In genomic region chr15:83972206-83972605, GRCm38 (mm10) we compare ENCODE assay signal across 16 mouse cellular contexts.
A peak's percentile ranks its signal among the peaks of the same experiment; 100 is the strongest.
DNase-seq lines count a peak whose midpoint lies in the region; ATAC-seq and TF ChIP-seq lines count a peak whose summit lies in the region.
"Had no signal": no experiment of that assay in that cellular context is flagged by ENCODE, and none has a peak within 500 bp of the region (broad histone marks: within the 10 kb centered on the region; RNA-seq: fewer than 3 reads in every experiment).

No protein-coding gene starts in this region.

- DNase-seq in forebrain, embryonic 14.5 days (ENCODE audit: low spot score), result peak; percentile 58
- DNase-seq in forebrain, embryonic 10.5 days (ENCODE audit: extremely low spot score, low spot score), result no peak
- DNase-seq in brain, embryonic 14.5 days (ENCODE audit: low read depth), result peak; percentile 76
- DNase-seq in heart, embryonic 10.5 days (ENCODE audit: low spot score), result no peak
- DNase-seq: adrenal gland, adult 2 months; adrenal gland, postnatal 10 days; adrenal gland, postnatal 25 days; cerebellum, adult 11-12 months; cerebellum, adult 2 months; cerebellum, adult 9-10 months; cerebellum, postnatal 10 days; cerebellum, postnatal 25 days had no signal

- TF ChIP-seq CTCF in brain, embryonic 14.5 days (IDR thresholded peaks at IDR 0.05; ENCODE audit: borderline replicate concordance, extremely low read depth, insufficient read depth, insufficient read length), result no peak

- H3K4me2 ChIP-seq in forebrain, embryonic 14.5 days (ENCODE audit: low read length), result no peak overlapping the region
- H3K4me2 ChIP-seq in forebrain, embryonic 16.5 days (ENCODE audit: low read length), result no peak overlapping the region
- H3K4me2 ChIP-seq: embryonic facial prominence, embryonic 12.5 days had no signal

- H3K4me1 ChIP-seq in forebrain, embryonic 14.5 days (ENCODE audit: control insufficient read depth, insufficient read depth, low read length), result no peaks in the 10 kb centered on the region; the same call in 1 of the 2 replicates
- peaks cover 10% of the 10 kb centered on the region for H3K4me1 ChIP-seq in forebrain, embryonic 10.5 days
- H3K4me1 ChIP-seq in forebrain, embryonic 16.5 days (replicated peaks; ENCODE audit: control insufficient read depth, insufficient read depth, low read length), result peaks cover 12% of the 10 kb centered on the region
- peaks cover 9% of the 10 kb centered on the region; the same call in 1 of the 2 replicates for H3K4me1 ChIP-seq in heart, embryonic 10.5 days
- H3K4me1 ChIP-seq: embryonic facial prominence, embryonic 12.5 days had no signal

- ATAC-seq in forebrain, embryonic 14.5 days, result no peak
- peak; percentile 30; the same call in 1 of the 2 replicates for ATAC-seq in forebrain, embryonic 16.5 days
- ATAC-seq in frontal cortex, adult (ENCODE audit: low TSS enrichment), result no peak

- H3K9ac ChIP-seq in forebrain, embryonic 14.5 days (ENCODE audit: low read length), result no peak overlapping the region
- no peak overlapping the region for H3K9ac ChIP-seq in forebrain, embryonic 16.5 days (replicated peaks; ENCODE audit: low read depth, low read length)
- H3K9ac ChIP-seq: embryonic facial prominence, embryonic 12.5 days had no signal

- TF ChIP-seq POLR2A in brain, embryonic 14.5 days (IDR thresholded peaks at IDR 0.05; ENCODE audit: borderline replicate concordance, extremely low read depth, insufficient read depth, insufficient read length, poor library complexity, severe bottlenecking), result no peak

- no peak overlapping the region for H3K4me3 ChIP-seq in forebrain, embryonic 14.5 days (ENCODE audit: low read depth, low read length)
- no peak overlapping the region for H3K4me3 ChIP-seq in forebrain, embryonic 10.5 days
- H3K4me3 ChIP-seq in forebrain, embryonic 16.5 days (replicated peaks; ENCODE audit: low read length), result no peak overlapping the region
- H3K4me3 ChIP-seq in heart, embryonic 10.5 days, result no peak overlapping the region
- H3K4me3 ChIP-seq: embryonic facial prominence, embryonic 10.5 days; embryonic facial prominence, embryonic 12.5 days had no signal

- H3K36me3 ChIP-seq in forebrain, embryonic 14.5 days (ENCODE audit: control insufficient read depth, insufficient read depth, low read length), result no peaks in the 10 kb centered on the region
- no peaks in the 10 kb centered on the region for H3K36me3 ChIP-seq in forebrain, embryonic 10.5 days (replicated peaks)
- H3K36me3 ChIP-seq in forebrain, embryonic 16.5 days (ENCODE audit: control insufficient read depth, insufficient read depth), result no peaks in the 10 kb centered on the region
- no peaks in the 10 kb centered on the region for H3K36me3 ChIP-seq in heart, embryonic 10.5 days
- H3K36me3 ChIP-seq: embryonic facial prominence, embryonic 10.5 days; embryonic facial prominence, embryonic 12.5 days had no signal

- peak overlapping the region; percentile 48; the same call in 1 of the 2 replicates for H3K27ac ChIP-seq in forebrain, embryonic 14.5 days (ENCODE audit: low read depth, low read length)
- no peak overlapping the region for H3K27ac ChIP-seq in forebrain, embryonic 10.5 days
- H3K27ac ChIP-seq in forebrain, embryonic 16.5 days (ENCODE audit: low read length), result peak overlapping the region; percentile 31; the same call in 1 of the 2 replicates
- H3K27ac ChIP-seq in heart, embryonic 10.5 days, result no peak overlapping the region
- H3K27ac ChIP-seq: embryonic facial prominence, embryonic 10.5 days; embryonic facial prominence, embryonic 12.5 days had no signal

- 67% methylated on average over 9 of the region's 9 CpGs for WGBS in forebrain, embryonic 14.5 days
- 85% methylated on average over 9 of the region's 9 CpGs for WGBS in forebrain, embryonic 10.5 days
- 58% methylated on average over 9 of the region's 9 CpGs for WGBS in forebrain, embryonic 16.5 days
- WGBS in heart, embryonic 10.5 days, result 49% methylated on average over 9 of the region's 9 CpGs

- H3K9me3 ChIP-seq in forebrain, embryonic 14.5 days (replicated peaks; ENCODE audit: control insufficient read depth, low read length), result no peaks in the 10 kb centered on the region
- H3K9me3 ChIP-seq in forebrain, embryonic 10.5 days, result no peaks in the 10 kb centered on the region
- H3K9me3 ChIP-seq in forebrain, embryonic 16.5 days (ENCODE audit: control insufficient read depth, low read length), result no peaks in the 10 kb centered on the region
- H3K9me3 ChIP-seq in heart, embryonic 10.5 days, result no peaks in the 10 kb centered on the region; the same call in 1 of the 2 replicates
- H3K9me3 ChIP-seq: embryonic facial prominence, embryonic 10.5 days; embryonic facial prominence, embryonic 12.5 days had no signal

- no peaks in the 10 kb centered on the region for H3K27me3 ChIP-seq in forebrain, embryonic 14.5 days (replicated peaks; ENCODE audit: control insufficient read depth, insufficient read depth, low read length)
- no peaks in the 10 kb centered on the region; the same call in 1 of the 2 replicates for H3K27me3 ChIP-seq in forebrain, embryonic 10.5 days (ENCODE audit: poor library complexity, severe bottlenecking)
- no peaks in the 10 kb centered on the region for H3K27me3 ChIP-seq in forebrain, embryonic 16.5 days (replicated peaks; ENCODE audit: control insufficient read depth, insufficient read depth, low read length)
- peaks cover 20% of the 10 kb centered on the region for H3K27me3 ChIP-seq in heart, embryonic 10.5 days (ENCODE audit: insufficient read depth, poor library complexity, severe bottlenecking)

Comparison
In these comparisons a context has a peak if more than half of its experiments do, and no peak if none do; other contexts are left out.
1. DNase-seq: peak in forebrain, embryonic 14.5 days (single experiment) and brain, embryonic 14.5 days (single experiment); none in forebrain, embryonic 10.5 days (single experiment) and heart, embryonic 10.5 days (single experiment).
2. H3K27ac ChIP-seq: peak in forebrain, embryonic 14.5 days (single experiment) and forebrain, embryonic 16.5 days (single experiment); none in forebrain, embryonic 10.5 days (single experiment) and heart, embryonic 10.5 days (single experiment).